Mouse (Mus musculus) bone marrow macrophage, adult 2 months (primary cell): ENCODE data around the gene Tmem170b.
"Not testable (repeated sequence)": the region's sequence is repeated elsewhere in the genome, so short reads cannot be mapped to it uniquely, and the experiment has no call there.

ENCODE experiments used
- CTCF ChIP-seq: IDR thresholded peaks from 2 replicates; pipeline ENCODE4 v1.5.1; 2012; ENCODE audit warnings: low read depth, mild to moderate bottlenecking, low read length, moderate library complexity
- POLR2A ChIP-seq: IDR thresholded peaks from 2 replicates; pipeline ENCODE4 v1.6.1; 2012; ENCODE audit warnings: mild to moderate bottlenecking, low read depth, low read length, borderline replicate concordance

DNA sequence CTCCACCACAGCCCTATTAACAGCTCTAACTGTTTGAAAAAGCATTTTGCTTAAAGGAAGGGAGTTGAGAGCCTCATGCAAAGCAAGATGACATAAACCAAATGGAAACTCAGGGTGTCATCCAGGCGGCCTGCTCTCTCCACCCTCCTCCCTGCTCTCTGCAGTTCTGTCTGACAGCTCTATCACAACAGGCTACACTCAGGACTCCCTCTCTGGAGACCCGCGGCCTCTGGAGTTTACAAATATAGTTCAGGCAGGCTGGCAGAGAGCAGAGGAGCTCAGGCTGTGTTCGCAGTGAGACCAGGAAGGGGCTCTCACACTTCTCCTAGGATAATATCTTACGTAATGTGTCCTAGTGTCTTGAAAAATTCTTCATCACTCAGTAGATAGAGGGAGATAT is 67.2 kb downstream of the Tmem170b start:
- not testable (repeated sequence) for TF ChIP-seq CTCF, POLR2A
